Mouse (Mus musculus): ENCODE measurements around the gene Zp1. TPM values are rescaled to one million over a fixed set of nuclear protein-coding genes. Genes with fewer than 3 reads are reported as not detected.

Zp1 gene
- polyA plus RNA-seq (2015; fragmentation: Nextera tagmentation; extraction: Ambion mirVana) = 0.24 and 0.46 TPM in 2 replicates

DNA sequence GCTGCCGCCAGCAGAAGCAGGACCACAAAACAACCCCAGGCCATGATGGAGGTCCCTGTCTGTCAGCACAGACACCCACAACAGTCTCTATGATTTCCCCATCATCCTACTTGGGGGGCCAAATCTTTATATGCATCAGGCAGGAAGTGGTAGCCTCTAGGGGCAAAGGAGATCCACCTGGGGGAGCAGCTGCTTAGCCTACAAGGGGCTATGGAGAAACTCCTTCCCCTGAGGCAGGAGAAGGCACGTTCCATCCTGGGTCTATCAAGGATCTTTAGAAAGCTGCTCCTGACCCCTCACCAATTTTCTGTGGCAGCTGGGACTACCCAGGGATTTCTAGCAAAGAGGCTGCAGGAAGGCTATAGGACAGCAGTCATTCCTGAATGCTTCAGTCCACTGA is at the start of gene Zp1:
TSS of gene Zp1 (minus strand) at position 101 of the 400 bp plus-strand sequence.

DNA sequence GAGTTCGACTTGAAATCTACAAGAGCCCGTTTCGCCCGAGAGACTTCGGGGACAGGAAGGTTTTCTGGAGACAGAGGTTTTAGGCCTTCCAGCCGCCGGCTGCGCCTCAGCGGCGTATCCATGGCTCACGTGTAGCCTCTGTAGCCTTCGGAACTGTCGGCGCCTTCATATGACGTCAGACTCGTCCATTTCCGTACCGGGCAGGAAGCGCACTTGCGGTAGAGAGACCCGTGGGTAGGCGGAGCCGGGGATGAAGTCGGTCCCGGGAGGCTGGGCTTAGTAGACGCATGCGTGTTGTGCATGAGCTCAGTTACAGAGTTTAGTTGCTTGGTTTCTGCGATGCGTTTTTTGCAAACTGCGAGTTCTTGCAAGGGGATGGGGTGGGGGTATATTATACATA is 28.7 kb upstream of the Zp1 start, which contains the start of gene Ccdc86:
TSS of gene Ccdc86 (minus strand) at position 155 of the 400 bp plus-strand sequence.

DNA sequence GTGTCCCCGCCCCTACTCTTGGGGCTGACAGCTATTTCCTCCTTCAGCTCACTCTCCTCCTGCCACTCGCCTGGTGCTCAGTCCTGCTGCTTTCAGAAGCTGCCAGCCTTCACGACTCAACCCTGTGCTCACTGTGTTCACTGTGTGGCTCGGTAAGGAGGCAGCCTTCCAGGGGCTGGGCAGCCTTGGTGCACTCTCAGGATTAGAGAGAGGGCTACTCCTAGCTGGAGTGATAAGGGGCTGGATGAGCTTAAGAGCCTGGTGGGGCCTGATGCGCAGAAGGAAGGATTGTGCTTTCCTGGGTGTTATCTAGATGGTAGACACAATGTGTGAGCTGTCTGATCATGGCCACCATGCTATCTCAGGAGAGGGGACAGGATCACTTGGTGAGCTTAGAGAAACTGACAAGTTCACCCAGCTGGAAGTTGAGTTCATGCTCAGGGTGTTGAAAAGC is 16.7 kb upstream of the Zp1 start, which contains the start of gene Ptgdr2:
TSS of gene Ptgdr2 (plus strand) at position 51 of the 454 bp plus-strand sequence.

DNA sequence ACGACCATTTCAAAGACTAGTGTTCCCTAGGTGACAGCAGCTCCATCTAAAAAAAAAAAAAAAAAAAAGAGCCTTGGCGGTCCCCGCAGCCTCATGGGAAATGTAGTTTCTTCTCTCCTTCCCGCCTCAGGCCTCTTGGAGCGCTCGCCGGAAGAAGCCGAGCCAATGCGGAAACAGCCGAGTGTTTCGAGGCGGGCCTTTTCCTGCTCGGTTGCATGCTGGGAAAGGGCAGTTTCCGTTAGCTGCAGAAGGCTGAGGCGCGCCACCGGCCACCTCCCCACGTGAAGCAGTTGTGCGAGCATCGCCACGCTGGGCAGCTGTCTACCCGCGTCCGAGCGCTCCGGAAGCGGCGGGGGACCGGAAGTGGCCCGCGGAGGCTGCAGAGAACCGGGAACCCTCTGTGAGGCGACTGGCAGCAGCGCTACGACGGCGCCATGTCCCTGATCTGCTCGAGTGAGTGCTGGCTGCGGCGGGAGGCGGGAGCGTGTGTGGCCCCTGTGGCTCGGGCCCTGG is 25.4 kb downstream of the Zp1 start, which contains the start of gene Prpf19:
TSS of gene Prpf19 (plus strand) at position 216 of the 513 bp plus-strand sequence.

DNA sequence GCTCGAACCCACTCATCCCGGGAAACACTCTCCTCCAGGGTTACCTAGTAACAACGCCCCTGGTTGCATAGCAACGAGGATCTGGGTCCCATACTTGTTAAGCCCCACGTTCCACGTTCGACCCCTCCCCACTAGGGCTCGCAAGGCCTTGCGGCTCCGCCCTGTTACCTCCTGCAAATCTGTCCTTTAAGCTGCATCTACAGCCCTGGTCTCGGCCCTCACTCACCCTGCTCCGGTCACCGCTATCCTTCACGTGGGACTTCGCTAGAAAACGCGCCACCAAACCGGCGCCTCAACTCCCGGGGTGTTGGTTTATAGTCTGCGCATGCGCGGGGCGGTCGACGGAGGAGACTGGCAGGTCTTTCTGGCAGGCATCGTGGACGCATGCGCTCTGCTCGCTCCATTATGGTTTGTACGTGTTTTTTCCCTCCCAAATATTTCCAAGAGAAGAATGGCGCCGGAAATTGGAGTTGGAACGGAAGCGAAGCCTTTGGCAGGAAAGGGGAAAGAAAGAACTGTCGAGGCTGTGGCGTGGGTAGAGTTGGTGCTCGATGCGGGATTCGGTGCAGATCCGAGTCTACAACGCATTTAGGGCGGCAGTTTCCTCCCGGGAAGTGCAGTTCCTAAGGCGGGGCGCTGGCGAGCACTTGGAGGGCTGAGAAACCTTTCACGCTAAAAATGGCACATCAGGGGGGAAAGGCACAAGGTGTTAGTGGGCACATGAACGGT is 38.8 kb downstream of the Zp1 start, which contains the start of gene Tmem109:
TSS of gene Tmem109 (minus strand) at position 576 of the 729 bp plus-strand sequence.

DNA sequence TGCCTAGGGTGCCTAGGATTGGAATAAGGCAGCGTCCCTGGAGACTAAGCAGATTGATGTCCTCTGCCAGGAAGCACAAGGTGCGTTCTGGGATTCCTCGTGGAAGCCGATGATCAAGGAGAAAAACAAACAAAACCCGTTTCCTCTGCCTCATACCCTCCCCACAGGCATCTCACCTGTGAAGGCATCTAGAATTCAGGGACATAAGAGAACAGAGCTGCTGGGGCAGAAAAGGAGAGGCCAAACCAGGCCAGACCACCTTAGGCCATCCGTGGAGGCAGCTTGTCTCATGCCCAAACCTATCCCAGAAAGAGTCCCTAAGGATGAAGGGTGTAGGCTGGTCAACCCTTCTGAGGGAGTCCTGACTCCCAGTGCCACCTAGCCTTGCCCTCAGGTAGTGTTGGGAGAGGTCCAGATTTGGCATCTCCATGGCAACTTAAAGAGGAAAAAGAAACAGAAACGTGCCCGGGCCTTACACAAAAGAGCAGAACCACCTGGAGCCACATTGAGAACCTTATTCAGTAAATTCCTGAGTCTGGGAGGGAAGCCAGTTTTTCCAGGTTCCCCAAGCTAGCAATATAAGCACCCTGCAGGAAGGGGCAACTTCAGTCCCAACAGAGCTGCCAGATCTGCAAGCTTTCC is 50.4 kb downstream of the Zp1 start, which contains the start of gene Tmem132a:
TSS of gene Tmem132a (minus strand) at position 55 of the 642 bp plus-strand sequence.

Other genes starting within 250 kb of the Zp1 start
- 2.0 and 2.3 TPM in 2 replicates for gene Pga5, start 242.6 kb downstream of the Zp1 start, polyA plus RNA-seq (2015; fragmentation: Nextera tagmentation; extraction: Ambion mirVana)
- gene Vps37c, start 231.9 kb downstream of the Zp1 start, polyA plus RNA-seq (2015; fragmentation: Nextera tagmentation; extraction: Ambion mirVana) = 20.9 and 21.5 TPM in 2 replicates
- gene Cd5, start 181.6 kb downstream of the Zp1 start, polyA plus RNA-seq (2015; fragmentation: Nextera tagmentation; extraction: Ambion mirVana) = not detected in 2 replicates
- gene Cd6, start 90.6 kb downstream of the Zp1 start, polyA plus RNA-seq (2015; fragmentation: Nextera tagmentation; extraction: Ambion mirVana) = not detected in 2 replicates
- gene Slc15a3, start 80.9 kb downstream of the Zp1 start, polyA plus RNA-seq (2015; fragmentation: Nextera tagmentation; extraction: Ambion mirVana) = 0.96 and 3.0 TPM in 2 replicates
- 11.1 and 12.4 TPM in 2 replicates for gene Tmem132a, start 50.7 kb downstream of the Zp1 start, polyA plus RNA-seq (2015; fragmentation: Nextera tagmentation; extraction: Ambion mirVana)
- gene Tmem109, start 38.6 kb downstream of the Zp1 start, polyA plus RNA-seq (2015; fragmentation: Nextera tagmentation; extraction: Ambion mirVana) = 119 and 130 TPM in 2 replicates
- gene Prpf19, start 25.4 kb downstream of the Zp1 start, polyA plus RNA-seq (2015; fragmentation: Nextera tagmentation; extraction: Ambion mirVana) = 17.2 and 19.5 TPM in 2 replicates
- 0.11 TPM in 1 of 2 replicates, not detected in the other for gene Ptgdr2, start 16.5 kb upstream of the Zp1 start, polyA plus RNA-seq (2015; fragmentation: Nextera tagmentation; extraction: Ambion mirVana)
- gene Ccdc86, start 28.6 kb upstream of the Zp1 start, polyA plus RNA-seq (2015; fragmentation: Nextera tagmentation; extraction: Ambion mirVana) = 20.8 and 21.6 TPM in 2 replicates
- 0.17 and 0.27 TPM in 2 replicates for gene Ms4a10, start 54.0 kb upstream of the Zp1 start, polyA plus RNA-seq (2015; fragmentation: Nextera tagmentation; extraction: Ambion mirVana)
- not detected in 2 replicates for gene Ms4a15, start 72.6 kb upstream of the Zp1 start, polyA plus RNA-seq (2015; fragmentation: Nextera tagmentation; extraction: Ambion mirVana)
- not detected in 2 replicates for gene Ms4a18, start 97.4 kb upstream of the Zp1 start, polyA plus RNA-seq (2015; fragmentation: Nextera tagmentation; extraction: Ambion mirVana)
- gene Ms4a8a, start 160.5 kb upstream of the Zp1 start, polyA plus RNA-seq (2015; fragmentation: Nextera tagmentation; extraction: Ambion mirVana) = 0.87 and 8.1 TPM in 2 replicates
- gene 1700017D01Rik, start 210.2 kb upstream of the Zp1 start, polyA plus RNA-seq (2015; fragmentation: Nextera tagmentation; extraction: Ambion mirVana) = not detected in 2 replicates
- not detected in 2 replicates for gene 1700025F22Rik, start 244.7 kb upstream of the Zp1 start, polyA plus RNA-seq (2015; fragmentation: Nextera tagmentation; extraction: Ambion mirVana)

Measured in urinary bladder, postnatal 0 days (tissue).